Mouse (Mus musculus) retina, postnatal 7 days (tissue): ENCODE measurements around the gene Hspb1.

Experiments
- DNase-seq: peaks from one replicate; pipeline ENCODE4 v3.0.0-alpha.2; 2012; ENCODE audit warnings: low read depth, low spot score

The Hspb1 gene

DNA sequence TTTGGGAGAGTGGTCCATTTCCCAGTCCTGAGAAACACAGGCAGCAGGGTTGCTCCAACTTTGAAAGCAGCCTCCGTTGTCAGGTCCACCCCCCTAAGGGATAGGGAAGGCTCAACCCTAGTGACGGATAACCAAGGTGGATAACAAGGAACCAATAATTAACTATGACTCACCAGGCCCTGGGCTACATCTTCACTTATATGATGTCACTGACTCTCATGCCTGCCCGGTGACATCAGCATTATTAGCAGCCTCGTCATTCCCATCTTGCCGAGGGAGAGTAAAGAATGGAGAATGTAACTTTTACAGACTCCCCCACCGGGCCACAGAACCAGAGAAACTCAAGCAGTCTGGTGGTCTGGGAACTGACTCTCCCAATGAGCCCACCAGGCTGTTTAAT, 3.1 kb upstream of the Hspb1 start:
- no peak for DNase-seq

- DNase-seq: no peak
These were observed 891 bp downstream of the Hspb1 start for GRCm38 (mm10) chr5:135888405-135889215.

DNA sequence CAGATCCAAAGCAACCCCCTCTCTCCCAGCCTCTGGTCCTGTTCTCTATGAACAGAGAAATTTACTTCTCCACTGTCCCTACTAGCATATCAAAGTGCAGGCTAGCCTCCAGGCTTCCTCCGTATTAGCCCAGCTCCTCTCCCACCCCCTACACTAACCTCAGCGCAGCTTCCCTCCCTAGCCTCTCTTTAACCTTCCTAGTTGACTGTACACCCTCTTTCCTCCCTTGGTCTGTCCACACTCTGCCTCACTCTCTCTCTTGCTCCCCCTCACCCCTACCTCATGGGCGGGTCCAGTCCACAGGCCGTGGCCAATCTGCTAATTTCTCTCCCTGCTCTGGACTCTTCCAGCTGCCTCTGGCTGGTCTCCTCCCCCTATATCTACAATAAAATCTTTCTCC, 2.6 kb downstream of the Hspb1 start:
- DNase-seq: no peak

- no peak for DNase-seq
These were observed 3.2 kb downstream of the Hspb1 start for GRCm38 (mm10) chr5:135890920-135891319.

GRCm38 (mm10) chr5:135892589-135893351, 5.1 kb downstream of the Hspb1 start:
- DNase-seq: no peak

- DNase-seq: no peak
These were observed 7.2 kb downstream of the Hspb1 start for GRCm38 (mm10) chr5:135894958-135895357.

- no peak for DNase-seq
These were observed 10.3 kb downstream of the Hspb1 start for GRCm38 (mm10) chr5:135898028-135898427.

- DNase-seq: no peak
These were observed 11.3 kb downstream of the Hspb1 start for GRCm38 (mm10) chr5:135898995-135899394.

DNA sequence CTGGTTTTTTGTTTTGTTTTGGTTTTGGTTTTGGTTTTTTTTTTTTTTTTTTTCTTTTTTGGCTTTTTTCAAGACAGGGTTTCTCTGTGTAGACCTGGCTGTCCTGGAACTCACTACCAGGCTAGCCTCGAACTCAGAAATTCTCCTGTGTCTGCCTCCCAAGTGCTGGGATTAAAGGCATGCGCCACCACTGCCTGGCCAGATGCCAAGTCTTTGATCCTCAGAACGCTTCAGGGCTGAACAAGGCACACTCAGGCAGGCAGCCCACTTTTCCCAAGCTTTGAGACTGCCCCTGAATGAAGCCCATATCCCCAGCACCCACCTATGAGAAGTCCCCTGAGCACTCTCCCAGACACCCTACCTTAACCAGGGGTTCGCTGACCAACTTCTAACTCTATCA, 12.1 kb downstream of the Hspb1 start:
- DNase-seq: no peak

GRCm38 (mm10) chr5:135900701-135901100, 13.0 kb downstream of the Hspb1 start:
- DNase-seq: no peak

- no peak for DNase-seq
These were observed 13.8 kb downstream of the Hspb1 start for GRCm38 (mm10) chr5:135901354-135902095.

GRCm38 (mm10) chr5:135903058-135903457, 15.3 kb downstream of the Hspb1 start:
- DNase-seq: no peak

DNA sequence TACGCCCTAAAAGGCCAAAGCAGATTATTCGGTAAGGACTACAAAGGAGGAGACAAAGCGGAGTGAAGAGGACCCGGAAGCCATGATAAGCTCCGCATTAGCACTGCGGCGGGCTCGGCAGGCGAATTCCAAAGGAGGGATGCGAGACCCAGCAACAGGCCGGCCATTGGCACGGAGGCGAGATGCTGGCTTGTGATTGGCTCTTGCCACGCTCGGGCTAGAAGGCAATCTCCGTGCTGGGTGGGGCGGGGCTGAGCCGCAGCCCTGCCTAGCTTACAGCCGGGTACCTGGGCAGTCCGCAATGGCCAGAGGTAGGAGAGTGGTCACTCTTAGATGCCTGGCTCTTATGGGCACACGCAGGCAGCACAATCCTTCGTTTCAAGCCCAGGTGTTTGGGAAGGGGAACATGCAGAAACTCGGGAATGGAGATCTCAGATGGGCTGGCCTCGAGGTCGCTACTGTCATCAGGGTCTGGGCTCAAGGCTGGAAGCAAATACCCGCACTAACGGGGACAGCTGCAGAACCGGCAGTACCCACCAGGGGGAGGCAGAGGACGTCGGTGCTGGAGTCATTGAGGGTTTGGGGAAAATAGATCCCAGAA, 15.9 kb downstream of the Hspb1 start:
- DNase-seq: peak; percentile 85

GRCm38 (mm10) chr5:135904259-135904658, 16.5 kb downstream of the Hspb1 start:
- no peak for DNase-seq

DNA sequence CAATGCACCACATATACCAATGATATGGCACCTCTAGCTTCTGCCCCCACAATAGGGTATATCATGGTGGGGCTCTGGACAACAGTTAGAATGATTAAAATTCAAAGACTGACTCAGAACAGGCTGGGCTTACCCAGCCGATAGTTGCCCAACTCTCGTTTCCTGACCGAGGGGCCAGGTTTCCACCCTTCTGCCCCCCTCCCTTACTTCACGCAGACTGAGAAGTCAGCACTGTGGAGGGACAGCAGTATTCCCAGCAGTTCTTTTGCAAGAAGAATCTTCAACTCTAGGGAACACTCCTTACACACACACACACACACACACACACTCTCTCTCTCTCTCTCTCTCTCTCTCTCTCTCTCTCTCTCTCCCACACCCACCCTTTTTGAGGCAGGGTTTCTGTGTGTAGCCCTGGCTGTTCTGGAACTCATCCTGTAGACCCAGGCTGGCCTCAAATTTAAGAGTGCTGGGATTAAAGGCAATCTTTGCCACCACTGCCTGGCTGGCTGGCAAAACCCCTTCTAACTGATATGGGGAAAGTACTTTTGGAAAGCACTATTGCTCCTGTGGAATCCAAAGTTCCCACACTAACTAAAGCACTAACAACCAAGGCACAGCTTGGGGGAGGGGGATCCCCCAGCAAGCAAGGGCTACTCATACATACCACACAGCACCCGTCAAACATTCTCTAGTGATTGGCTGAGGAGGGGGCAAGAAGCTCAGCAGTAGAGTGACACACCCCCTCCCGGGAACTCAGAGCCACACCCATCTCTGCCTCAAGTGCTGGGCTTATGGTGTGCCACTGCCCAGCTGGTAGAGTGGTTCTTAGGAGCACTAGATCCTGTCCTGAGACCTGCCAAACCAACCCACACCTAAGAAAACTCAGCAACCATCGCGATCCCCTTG, 17.9 kb downstream of the Hspb1 start:
- DNase-seq: no peak

DNA sequence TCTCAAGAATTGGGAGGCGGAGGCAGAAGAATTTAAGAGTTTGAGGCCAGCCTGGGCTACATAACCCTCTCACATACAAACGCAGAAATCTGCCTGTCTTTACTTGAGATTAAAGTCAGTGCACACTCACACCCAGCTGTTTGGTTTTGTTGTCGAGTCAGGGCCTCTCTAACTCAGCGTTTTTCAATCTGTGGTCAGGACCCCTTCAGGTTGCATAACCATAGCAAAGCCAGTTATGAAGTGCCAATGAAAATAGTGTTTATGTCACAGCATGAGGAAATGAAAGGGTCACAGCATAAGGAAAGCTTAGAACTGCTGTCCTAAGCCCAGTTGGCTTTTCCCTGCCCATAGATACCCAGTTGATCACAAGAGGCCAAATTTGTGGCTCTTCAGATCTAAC, 19.1 kb downstream of the Hspb1 start:
- no peak for DNase-seq

DNA sequence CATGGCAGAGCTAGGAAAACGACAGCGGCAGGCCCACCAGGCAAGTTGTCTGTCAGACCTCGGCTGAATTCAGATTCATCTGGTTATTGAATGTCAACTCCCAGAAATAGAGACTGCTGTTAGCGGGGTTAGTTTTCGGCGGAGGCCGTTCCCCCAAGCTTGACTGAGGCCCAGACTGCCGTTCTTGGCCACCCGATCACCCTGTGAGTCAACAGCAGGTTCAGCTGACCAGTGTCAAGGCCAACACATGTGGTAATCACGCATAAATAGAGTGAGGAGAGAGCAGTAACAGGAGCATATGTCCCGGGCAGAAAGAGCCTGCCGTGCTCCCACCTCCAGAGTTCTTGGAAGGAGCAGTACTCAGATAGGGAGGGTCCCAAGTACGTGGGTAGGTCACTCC, 19.5 kb downstream of the Hspb1 start:
- DNase-seq: no peak

DNA sequence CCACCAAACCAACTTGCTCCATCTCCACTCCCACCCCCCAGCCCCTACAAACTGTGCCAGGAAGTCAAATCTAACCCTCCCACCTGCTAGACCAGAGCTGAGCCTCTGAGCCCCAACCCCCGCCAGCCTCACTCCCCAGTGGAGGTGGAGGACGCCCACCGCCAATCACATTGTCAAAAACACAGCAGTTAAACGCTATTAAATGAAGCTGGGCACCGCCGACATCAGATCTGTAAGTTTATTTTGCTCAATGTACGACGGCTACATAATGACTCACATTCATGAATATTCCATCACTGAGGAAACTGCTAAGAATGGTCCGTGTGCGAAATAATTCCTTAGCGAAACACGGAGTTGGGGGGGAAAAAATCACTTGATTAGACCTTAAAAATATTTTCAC, 20.5 kb downstream of the Hspb1 start:
- DNase-seq: no peak

GRCm38 (mm10) chr5:135908989-135909388, 21.3 kb downstream of the Hspb1 start:
- DNase-seq: no peak

DNA sequence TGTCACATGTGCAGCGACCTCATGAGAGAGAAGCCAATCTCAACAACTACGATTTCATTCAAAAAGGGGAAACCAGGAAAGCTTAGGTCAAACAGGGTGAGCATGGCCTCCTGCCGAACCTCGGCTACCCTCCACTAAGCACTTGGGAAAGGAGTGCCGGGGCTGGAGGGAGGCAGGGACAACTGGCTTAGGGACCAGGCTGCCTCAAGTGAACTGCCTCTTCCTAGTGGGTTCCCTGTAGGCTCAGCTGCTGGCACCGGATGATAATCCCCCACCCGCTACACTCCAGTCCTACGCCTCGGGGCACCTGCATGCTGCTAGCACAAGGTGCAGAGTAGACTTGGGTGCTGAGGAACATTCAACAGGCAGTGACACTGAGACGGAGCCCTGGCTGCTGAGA, 21.9 kb downstream of the Hspb1 start:
- no peak for DNase-seq

- DNase-seq: no peak
These were observed 23.1 kb downstream of the Hspb1 start for GRCm38 (mm10) chr5:135910813-135911212.
